Comparison of ENCODE assay signal across 33 mouse cellular contexts in the genomic region with DNA sequence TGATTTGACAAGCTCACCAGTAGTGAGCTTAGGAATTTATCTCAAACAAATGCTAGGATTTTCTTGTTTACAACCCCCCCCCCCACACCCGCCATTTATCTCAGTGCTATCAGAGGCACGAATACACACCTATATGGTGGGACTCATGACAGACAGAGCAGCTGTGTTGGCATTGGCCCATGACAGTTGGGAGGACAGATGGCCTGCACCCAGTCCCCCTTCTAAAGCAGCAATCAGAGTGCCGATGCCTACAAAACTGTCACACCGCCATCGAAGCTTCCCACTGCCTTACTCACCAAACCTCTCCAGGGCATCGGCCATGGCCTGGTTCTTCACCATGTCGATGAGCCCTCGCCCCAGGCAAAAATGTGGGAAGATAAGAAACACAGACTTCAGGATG. TPM values are rescaled to one million over a fixed set of nuclear protein-coding genes. Genes with fewer than 3 reads are reported as not detected.
DNase-seq lines count a peak whose midpoint lies in the region; ATAC-seq lines count a peak whose summit lies in the region.
"Had no signal": no experiment of that assay in that cellular context is flagged by ENCODE, and none has a peak within 500 bp of the region (broad histone marks: within the 10 kb centered on the region; RNA-seq: fewer than 3 reads in every experiment).

No protein-coding gene starts in this region.

- H3K9me3 ChIP-seq in hindbrain, embryonic 16.5 days (ENCODE audit: control insufficient read depth, low read length): no peaks in the 10 kb centered on the region
- H3K9me3 ChIP-seq in hindbrain, embryonic 14.5 days (ENCODE audit: control insufficient read depth, low read length): no peaks in the 10 kb centered on the region
- H3K9me3 ChIP-seq: embryonic facial prominence, embryonic 15.5 days; heart, embryonic 13.5 days had no signal

- H3K4me1 ChIP-seq in hindbrain, embryonic 16.5 days (ENCODE audit: control insufficient read depth, insufficient read depth, low read depth, low read length): no peaks in the 10 kb centered on the region
- H3K4me1 ChIP-seq in hindbrain, embryonic 14.5 days (replicated peaks; ENCODE audit: control insufficient read depth, insufficient read depth, low read length): no peaks in the 10 kb centered on the region; the same call in 1 of the 2 replicates
- H3K4me1 ChIP-seq: embryonic facial prominence, embryonic 15.5 days had no signal

- peak; percentile 64; the same call in 1 of the 2 replicates for ATAC-seq in hindbrain, embryonic 16.5 days
- no peak for ATAC-seq in hindbrain, embryonic 14.5 days (ENCODE audit: low FRiP score)
- ATAC-seq: activated CD4-positive, CD25-positive, alpha-beta regulatory T cell, adult 4 months; midbrain, embryonic 16.5 days had no signal

- no peak overlapping the region for H3K4me2 ChIP-seq in hindbrain, embryonic 16.5 days (ENCODE audit: low read length)
- H3K4me2 ChIP-seq in hindbrain, embryonic 14.5 days (replicated peaks): no peak overlapping the region
- H3K4me2 ChIP-seq: embryonic facial prominence, embryonic 15.5 days; heart, embryonic 13.5 days had no signal

- no peak overlapping the region for H3K9ac ChIP-seq in hindbrain, embryonic 16.5 days (ENCODE audit: low read depth, low read length)
- no peak overlapping the region for H3K9ac ChIP-seq in hindbrain, embryonic 14.5 days
- H3K9ac ChIP-seq: embryonic facial prominence, embryonic 15.5 days; heart, embryonic 13.5 days had no signal

- H3K36me3 ChIP-seq in hindbrain, embryonic 16.5 days (ENCODE audit: control insufficient read depth, insufficient read depth, low read length): no peaks in the 10 kb centered on the region
- H3K36me3 ChIP-seq in hindbrain, embryonic 14.5 days (replicated peaks; ENCODE audit: control insufficient read depth, insufficient read depth): no peaks in the 10 kb centered on the region; the same call in 1 of the 2 replicates

- H3K27ac ChIP-seq in hindbrain, embryonic 16.5 days (ENCODE audit: low read depth, low read length): no peak overlapping the region
- H3K27ac ChIP-seq in hindbrain, embryonic 14.5 days: no peak overlapping the region
- H3K27ac ChIP-seq: embryonic facial prominence, embryonic 15.5 days; heart, adult 2 months; heart, embryonic 13.5 days; kidney, postnatal 0 days; left cerebral cortex, adult 2 months had no signal

- H3K4me3 ChIP-seq in hindbrain, embryonic 16.5 days (ENCODE audit: low read length): no peak overlapping the region
- H3K4me3 ChIP-seq in hindbrain, embryonic 14.5 days (replicated peaks; ENCODE audit: low read length): no peak overlapping the region
- H3K4me3 ChIP-seq: embryonic facial prominence, embryonic 15.5 days; heart, adult 2 months; heart, embryonic 13.5 days; left cerebral cortex, adult 2 months had no signal

- 86% methylated on average over 8 of the region's 8 CpGs for WGBS in hindbrain, embryonic 16.5 days
- WGBS in hindbrain, embryonic 14.5 days: 93% methylated on average over 8 of the region's 8 CpGs

- peak; percentile 89 to 93 for DNase-seq in cerebellum, postnatal 10 days
- no peak for DNase-seq in cerebellum, adult 11-12 months
- no peak for DNase-seq in hindbrain, embryonic 14.5 days (ENCODE audit: low spot score)
- peak; percentile 9 for DNase-seq in brain, adult 2 months (ENCODE audit: low read depth, low spot score)
- DNase-seq in layer of hippocampus, postnatal 10 days (ENCODE audit: low spot score in 2 of 2): peak; percentile 62 to 65
- no peak for DNase-seq in embryo, embryonic 9.5 days (ENCODE audit: extremely low spot score)
- DNase-seq: adrenal gland, postnatal 10 days; cerebellum, adult 9-11 months; gastrocnemius, postnatal 14 days; heart, adult 2 months; heart, postnatal 14 days; kidney, adult 2 months; lung, postnatal 4 days; right cerebral cortex, adult 18-20 months; thymus, adult 18-20 months; thymus, postnatal 36 days had no signal

- no peaks in the 10 kb centered on the region for H3K27me3 ChIP-seq in hindbrain, embryonic 16.5 days (replicated peaks; ENCODE audit: control insufficient read depth, insufficient read depth, low read length)
- H3K27me3 ChIP-seq in hindbrain, embryonic 14.5 days (ENCODE audit: control insufficient read depth, insufficient read depth, low read length): no peaks in the 10 kb centered on the region
- H3K27me3 ChIP-seq: embryonic facial prominence, embryonic 15.5 days; heart, embryonic 13.5 days had no signal

RNA-seq across cellular contexts. Expression of gene Nipsnap3b, which starts 32.1 kb away (rescaled TPM):
- polyA plus RNA-seq in hindbrain, embryonic 16.5 days (2015; fragmentation: Nextera tagmentation; extraction: Ambion mirVana): 170 and 183 TPM in 2 replicates
- polyA plus RNA-seq in hindbrain, embryonic 14.5 days (2014; fragmentation: Nextera tagmentation; extraction: Ambion mirVana): 199 and 202 TPM in 2 replicates
- total RNA-seq in layer of hippocampus, postnatal 10 days (2021): 10 to 100 TPM; 29.9 to 31.9 TPM

RNA-seq across cellular contexts. Expression of gene Nipsnap3a, which starts 54.7 kb away (rescaled TPM):
- polyA plus RNA-seq in hindbrain, embryonic 16.5 days (2015; fragmentation: Nextera tagmentation; extraction: Ambion mirVana): not detected in 2 replicates
- polyA plus RNA-seq in hindbrain, embryonic 14.5 days (2014; fragmentation: Nextera tagmentation; extraction: Ambion mirVana): not detected in 2 replicates
- not detected for total RNA-seq in layer of hippocampus, postnatal 10 days (2021)
- total RNA-seq: adrenal gland, postnatal 10 days; gastrocnemius, postnatal 14 days; heart, adult 2 months; heart, postnatal 14 days; left cerebral cortex, adult 2 months; liver, adult 2 months had no signal
- polyA plus RNA-seq: activated CD4-positive, CD25-positive, alpha-beta regulatory T cell, adult 4 months; embryonic facial prominence, embryonic 15.5 days; heart, adult 2 months; heart, embryonic 13.5 days; hindbrain, embryonic 11.5 days; intestine, embryonic 14.5 days; kidney, adult 2 months; large intestine, adult 2 months; limb, embryonic 11.5 days; liver, adult 2 months; liver, embryonic 16.5 days; lung, embryonic 16.5 days; midbrain, embryonic 16.5 days; neural tube, embryonic 14.5 days; small intestine, adult 2 months; stomach, embryonic 16.5 days had no signal

Comparison
In these comparisons a context has a peak if more than half of its experiments do, and no peak if none do; other contexts are left out.
1. DNase-seq: peak in cerebellum, postnatal 10 days (2 of 2), brain, adult 2 months (single experiment) and layer of hippocampus, postnatal 10 days (2 of 2); none in cerebellum, adult 11-12 months (single experiment), hindbrain, embryonic 14.5 days (single experiment) and embryo, embryonic 9.5 days (single experiment).